Mouse (Mus musculus) cerebellum, adult 11-12 months (tissue): ENCODE measurements around the gene Car3.
"Not testable (repeated sequence)": the region's sequence is repeated elsewhere in the genome, so short reads cannot be mapped to it uniquely, and the experiment has no call there.

Experiments
- DNase-seq: peaks from one replicate; pipeline ENCODE4 v3.0.0; 2022

The Car3 gene

DNA sequence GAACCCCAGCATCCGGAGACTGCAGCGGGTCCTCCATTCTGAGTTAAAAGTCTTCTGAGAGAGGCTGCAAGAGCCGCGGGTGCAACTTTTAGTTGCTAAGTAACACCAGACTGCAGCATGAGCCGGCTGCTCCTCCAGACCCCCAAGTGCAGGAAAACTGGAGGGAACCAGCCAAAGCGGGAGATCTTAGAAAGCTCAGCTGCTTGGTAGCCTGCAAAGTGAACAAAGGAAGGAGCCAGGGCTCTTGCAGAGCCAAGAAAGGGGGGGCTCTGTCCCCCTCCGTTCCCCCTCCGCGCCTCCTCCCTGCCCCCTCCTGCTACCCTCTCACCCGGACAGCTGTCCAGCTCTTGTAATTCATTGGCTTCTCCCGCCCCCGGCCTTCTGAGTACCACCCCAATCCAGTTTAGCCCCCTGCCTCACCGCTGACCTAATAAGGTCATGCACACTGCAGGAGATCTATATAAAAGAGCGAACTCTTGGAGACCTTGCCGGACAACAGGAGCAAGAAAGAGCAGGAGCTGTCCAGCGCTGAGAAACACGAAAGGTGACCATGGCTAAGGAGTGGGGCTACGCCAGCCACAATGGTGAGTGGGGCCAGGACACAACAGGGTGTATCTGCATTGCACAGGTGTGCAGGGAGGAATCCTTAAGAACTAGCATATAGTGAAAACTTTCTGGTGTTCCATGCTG, at the start of gene Car3:
Gene Car3, plus strand, starts transcription at position 491 of the 690 bp plus-strand sequence.
- no peak for DNase-seq

DNA sequence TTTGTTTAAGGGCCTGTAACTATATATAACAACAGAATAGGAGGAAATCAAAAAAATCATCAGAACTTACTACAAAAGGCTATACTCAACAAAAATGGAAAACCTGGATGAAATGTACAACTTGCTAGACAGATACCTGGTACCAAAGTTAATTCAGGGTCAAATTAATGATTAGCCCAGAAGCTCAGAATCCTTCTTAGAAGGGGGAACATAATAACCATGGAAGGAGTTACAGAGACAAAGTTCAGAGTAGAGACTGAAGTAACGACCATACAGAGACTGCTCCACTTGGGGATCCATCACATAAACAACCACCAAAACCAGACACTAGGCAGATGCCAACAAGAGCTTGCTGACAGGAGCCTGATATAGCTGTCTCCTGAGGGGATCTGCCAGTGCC, 47.9 kb upstream of the Car3 start:
- not testable (repeated sequence) for DNase-seq

DNA sequence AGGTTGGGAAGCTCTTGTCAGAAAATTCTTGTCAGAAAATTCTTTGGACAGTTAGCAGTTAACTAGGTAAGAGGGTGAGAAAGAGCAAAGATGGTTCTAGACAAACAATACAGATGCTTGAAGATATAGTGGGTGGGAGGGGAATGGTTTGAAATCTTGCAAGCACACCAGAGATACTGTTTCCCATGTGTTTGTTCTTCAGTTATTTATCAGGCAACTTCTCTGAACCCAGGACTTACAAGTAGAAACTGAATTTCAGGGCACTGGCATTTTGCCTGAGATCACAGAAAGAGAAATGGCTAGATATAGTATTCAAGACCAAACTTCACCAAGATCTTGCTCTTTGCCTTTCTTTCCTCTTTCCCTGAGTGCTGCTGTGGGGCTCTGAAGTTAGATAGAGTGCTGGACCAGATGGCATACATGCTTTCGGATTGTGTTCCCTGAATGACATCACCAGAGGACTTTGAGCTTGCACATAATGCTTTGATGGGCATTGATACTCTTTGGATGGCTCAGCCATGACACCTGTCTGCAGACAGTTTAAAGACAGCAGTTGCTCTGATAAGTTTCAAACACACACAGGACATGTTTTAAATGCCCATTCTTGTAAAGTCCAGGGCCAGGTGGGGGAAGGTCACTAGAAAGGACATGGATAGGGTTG, 43.3 kb upstream of the Car3 start:
- no peak for DNase-seq

DNA sequence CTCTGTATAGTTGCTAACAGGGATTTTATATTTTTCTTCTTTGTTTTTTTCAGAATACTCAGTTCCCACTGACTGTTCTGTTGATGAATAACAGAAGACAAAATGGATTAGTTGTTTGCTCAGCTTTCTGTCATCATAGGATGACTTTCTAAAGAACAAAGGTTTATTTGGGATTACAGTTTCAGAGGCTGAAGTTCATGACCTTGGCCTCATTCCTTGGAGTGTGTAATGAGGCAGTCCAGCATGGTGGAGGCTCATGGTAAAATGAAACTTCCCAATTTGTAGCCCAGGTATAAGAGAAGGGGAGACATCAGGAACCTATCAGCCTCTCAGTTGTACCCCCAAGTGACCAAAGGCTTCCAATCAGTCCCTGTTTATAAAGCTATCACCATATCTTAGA, 34.4 kb upstream of the Car3 start:
- no peak for DNase-seq

DNA sequence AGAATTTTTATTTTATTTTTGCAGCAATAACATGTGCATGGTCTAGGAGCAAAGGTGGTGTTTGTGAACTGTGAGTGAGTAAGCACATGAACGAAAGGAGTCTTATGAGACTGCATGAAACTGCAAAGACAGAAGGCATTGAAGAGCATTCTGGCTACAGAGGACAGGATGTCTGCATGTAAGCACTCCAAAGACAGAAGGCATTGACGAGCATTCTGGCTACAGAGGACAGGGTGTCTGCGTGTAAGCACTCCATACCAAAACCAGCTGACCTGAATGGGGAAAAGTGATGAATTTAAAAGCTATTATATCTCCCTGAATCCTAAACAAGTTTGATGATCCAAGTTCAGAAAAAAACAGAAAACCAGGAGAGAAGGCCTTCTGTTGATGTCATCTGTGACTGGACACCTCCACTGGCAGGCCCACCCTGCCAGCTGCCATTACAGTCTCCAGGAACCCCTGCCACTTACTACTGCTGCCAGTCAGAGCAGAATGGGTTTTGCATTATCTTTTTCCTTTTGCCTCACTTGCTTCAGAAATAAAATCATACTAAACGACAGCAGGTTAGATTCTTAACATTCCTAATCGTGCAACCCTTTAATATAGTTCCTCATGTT, 32.0 kb upstream of the Car3 start:
- no peak for DNase-seq

DNA sequence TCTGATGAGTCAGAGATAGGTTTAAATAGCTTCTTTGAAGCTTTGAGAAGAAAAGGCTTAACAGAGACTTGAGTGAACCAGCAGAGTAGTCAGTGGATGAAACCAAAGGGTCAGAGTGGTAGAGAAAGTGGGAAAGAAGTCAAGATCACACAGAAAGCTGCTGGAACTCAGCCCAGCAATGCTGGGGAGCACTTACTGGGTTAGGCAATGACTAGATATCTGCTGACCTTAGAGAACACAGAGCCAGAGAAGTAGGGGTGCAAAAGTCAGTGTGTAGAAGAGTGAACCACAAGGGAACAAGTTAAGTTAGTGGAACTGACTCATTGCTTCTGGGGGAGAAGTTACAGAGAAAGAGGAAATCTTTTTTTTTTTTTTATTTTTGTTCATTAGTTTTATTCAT, 30.5 kb upstream of the Car3 start:
- DNase-seq = no peak

DNA sequence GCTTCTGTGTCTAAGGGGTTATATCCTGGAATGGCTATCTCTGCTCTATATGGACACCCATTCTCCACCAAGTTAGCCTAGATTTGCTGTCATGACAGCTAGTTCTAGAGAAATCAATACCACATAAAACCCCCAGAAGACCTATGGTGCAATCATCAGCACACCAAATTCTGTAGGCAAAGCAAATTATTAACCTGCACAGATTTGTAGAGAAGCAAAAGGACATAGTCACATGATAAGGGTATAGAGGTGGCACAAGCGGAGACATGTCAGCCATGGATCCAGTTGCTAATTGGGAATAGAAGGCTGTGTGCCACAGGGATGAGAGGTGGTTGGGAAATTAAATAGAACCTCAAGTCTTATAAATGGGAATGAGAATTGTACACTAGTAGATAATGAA, 24.4 kb upstream of the Car3 start:
- DNase-seq = no peak

DNA sequence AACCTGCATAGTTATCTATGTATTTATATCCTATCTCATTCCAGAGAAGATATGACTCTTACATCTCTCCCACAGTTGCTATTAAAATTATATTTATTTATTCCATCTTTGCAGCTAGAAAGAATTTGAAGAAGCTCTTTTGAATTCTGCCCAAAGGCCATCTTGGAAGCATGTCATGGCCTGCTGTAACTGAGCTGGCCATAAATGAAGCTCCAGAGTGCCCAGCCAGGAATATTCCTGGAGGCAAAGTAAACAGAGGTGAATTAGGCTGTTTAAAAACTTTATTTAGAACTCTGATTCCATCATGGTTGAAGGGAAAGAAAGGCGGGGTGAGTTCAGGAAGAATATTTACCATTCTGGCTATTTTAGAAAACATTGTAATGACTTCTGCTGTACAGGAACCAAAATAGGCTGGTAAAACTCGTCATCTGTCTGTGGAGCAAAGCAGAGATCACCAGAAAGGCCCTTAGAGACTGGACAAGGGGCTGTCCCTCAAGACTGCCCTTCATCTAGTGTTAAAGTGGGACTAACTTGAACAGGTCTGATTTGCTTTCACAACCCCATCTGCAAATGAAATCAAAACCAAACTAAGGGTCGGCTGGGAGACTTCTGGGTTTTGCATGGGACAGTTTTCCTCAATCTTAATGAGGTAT, 23.7 kb upstream of the Car3 start:
- DNase-seq = no peak

DNA sequence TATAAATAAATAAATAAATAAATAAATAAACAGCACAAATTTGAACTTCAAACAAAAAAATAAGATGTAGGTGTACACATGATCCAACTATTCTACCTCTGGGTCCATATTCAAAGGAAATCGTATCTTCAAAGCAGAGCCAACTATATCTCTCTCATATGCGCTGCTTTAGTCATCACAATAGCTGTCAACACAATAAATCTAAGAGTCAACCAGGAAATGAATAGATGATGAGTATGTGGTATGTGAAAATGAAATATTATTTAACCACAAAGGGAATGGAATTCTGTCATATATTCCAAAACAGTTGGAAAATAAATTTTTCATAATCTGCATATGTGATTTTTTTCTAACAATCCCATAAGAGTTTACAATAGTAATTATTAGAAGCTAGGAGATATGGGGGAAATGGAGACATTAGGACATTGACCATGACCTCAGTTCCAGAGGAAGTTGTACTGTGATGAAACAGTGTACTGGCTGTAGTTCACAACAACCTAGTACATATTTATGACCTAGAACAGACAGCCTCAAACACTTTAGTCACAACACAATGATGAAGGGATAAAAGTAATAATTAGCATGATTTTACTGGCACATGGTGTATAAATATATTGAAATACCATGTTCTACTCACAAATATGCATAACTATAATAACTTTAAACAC, 14.6 kb upstream of the Car3 start:
- no peak for DNase-seq

DNA sequence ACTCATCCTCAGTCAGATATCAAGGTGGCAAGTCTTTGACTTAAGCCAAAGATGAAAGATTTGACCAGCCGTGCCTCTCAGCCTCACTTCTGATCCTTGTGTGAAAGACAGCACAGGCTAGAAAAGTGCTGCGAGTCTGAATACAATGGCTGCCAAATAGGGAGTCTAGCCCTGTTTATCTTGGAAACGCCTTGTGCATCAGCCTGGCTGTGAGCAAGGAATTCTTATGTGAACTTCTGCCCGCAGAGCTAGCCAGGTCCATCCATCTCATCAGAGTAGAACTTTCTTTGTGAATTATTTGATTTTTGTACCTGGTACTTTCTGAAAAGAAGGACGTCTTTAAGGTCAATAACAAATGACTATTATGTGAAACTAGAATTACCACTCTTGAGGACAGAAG, 9.3 kb upstream of the Car3 start:
- DNase-seq = no peak

DNA sequence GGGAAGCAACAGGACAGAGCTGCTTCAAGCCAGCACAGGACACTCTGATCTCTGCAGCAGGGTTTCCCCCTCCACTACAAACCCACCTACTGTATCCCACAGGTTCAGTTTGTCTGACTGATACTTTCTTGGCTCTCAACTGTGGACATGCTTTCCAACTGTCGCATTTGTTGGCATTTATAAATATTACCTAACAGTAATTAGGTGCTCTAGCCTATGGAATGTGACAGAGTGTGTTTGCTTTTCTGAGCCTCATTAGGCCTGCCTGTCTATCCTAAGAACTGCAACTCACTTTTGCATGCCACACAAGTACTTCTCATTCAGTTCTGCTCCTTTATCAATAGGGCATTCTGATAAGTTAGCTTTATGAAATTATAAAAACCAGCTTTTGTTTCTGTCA, 8.9 kb upstream of the Car3 start:
- no peak for DNase-seq

DNA sequence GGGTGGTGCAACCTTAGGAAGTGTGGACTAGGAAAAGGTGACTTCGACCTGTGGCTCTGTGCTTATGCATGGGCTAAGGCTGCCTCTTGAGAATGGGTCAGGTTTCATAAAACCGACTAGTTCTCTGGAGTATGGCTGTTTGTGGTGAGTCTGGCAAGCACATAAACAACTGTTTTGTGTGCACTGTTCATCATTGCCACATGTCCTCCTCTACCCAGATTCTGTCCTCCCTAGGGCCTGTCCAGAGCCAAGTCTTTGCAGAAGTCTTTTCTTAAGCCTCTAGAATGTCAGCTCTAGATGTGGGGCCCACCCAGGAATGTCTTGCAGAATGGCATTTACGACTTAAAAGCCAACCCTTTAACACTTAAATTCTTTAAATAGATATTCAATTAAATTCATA, 5.4 kb upstream of the Car3 start:
- no peak for DNase-seq

DNA sequence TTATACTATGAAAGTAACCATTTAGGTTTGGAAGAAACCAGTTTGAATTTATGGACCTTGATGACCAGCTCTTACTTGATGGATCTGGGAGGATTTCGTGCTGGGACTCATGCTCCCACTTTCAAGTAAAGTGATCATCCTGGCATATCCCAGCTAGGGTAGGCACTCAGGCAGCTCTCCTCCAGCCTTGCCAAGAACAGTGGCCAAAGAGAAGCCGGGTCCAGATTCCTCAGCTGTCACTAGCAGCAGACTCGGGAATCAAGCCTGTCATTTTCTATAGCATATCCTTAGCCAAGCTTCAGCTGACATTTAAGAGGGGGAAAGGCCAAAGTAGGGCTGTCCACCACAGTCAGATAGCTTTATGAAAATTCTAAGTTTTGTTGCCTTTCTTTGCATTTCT, 3.0 kb upstream of the Car3 start:
- DNase-seq = no peak

DNA sequence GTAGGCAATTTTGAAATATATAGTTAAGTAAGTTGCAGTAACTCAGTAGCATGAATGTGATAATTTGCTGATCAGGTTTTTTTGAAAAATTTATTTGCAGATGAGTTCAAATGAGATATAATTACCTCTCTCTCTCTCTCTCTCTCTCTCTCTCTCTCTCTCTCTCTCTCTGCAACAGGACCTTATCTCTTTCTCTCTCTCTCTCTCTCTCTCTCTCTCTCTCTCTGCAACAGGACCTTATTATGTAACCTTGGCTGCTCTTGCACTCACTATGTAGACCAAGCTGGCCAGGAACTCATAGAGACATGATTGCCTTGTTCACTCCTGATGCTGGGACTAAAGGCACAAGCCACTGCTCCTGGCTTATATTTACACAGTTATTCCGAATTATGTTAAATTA, 2.1 kb upstream of the Car3 start:
- DNase-seq = no peak

DNA sequence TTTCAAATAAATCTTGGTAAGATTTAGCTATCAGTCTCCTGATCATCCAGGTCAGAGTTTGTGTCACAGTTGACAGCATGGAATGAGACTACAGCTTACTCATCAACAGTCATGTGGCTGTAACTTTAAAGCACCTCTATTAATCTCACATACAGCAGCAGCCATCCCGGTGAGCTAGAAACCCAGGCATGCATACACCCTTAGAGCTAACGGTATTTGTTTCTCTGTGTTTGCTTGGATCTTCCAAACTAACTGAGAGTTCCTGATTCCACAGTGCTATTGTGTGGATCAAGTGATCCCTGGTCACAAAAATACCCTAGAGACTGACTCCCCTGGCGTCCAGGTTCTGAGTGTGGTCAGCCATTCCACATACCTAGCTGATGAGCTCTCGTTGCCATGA, 1.5 kb upstream of the Car3 start:
- DNase-seq = no peak

DNA sequence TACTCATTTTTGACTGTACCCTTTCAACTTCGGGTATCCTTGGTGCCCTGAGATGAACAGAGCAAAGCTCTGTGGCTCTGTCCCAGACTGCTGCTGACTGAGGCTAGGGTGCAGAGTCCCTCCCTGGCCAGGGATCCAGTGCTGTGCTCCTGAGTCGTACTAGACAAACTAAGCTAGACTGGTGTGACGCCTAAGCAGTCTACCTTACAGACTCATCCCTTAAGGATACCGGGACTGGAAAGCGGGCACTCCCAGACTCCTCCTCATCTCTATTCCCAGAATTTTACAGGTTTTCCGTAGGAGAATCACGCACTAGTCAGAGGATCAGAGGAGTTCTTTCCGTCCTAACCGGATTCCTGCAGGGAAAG, 674 bp upstream of the Car3 start:
- DNase-seq = no peak

DNA sequence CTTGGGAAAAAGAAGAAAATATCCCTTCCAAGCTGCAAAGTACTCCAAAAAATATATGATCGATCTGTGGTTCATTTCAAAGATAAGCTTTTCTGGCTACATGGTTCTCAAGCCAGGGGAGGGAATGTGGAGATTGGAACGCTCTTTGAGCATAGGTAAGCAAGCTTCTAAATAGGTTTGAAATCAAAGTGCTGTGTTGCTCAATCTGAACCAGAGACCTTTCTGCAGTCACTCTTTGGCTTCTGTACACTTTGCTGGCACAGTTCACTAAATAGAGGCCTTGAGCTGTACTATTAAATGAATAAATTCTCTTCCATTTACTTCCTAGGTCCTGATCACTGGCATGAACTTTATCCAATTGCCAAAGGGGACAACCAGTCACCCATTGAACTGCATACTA, 610 bp downstream of the Car3 start:
- no peak for DNase-seq

DNA sequence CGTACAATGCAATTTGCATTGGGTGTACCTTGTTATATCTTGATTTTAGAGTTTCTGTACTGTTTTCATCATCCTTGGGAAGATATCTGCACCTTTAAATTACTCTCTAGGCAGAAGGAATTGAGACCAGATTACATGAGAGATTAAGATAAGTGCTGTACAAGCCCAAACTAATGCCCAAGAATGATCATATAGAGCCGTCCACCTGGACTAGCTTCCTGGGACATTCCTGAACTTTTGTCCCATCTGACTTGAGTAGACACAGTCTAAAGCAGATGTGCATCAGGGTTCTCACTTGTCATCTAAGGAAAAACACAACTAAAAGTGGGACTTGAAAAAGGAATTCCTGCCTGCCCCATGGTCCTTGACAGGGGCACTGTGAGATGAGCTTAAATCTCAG, 2.6 kb downstream of the Car3 start:
- DNase-seq = no peak

DNA sequence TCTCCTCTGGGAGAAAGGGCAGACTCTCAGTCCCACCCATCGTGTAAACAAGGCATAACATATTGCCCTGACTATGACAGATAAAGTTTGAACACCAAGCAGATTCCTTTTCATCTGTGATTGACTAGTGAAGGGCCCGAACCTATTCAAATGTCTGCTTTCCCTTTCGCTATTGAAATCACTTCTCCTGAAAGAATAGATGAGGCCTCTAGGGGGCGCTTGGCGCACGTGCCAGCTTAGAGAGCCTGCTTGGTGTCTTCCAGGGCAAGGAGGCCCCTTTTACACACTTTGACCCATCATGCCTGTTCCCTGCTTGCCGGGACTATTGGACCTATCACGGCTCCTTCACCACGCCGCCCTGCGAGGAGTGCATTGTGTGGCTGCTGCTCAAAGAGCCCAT, 6.5 kb downstream of the Car3 start:
- DNase-seq = peak; percentile 31

DNA sequence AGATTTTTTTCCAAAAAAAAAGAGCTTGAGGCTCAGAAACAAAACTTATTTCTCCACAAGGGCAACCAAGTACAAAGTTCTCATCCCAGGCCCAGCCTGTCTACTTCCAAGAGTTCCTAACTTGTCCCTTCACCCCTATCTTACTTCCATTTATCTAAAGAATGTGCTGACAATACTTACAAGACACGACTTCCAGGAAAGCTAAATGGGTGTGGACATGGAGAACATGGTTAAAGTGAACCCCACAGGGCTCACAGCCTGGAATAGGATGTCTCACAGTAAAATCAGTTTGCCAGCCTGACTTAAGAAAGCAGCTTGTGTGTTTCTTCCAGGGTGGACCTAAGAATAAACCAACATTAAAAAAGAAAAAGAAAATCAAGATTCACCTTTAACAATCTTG, 7.2 kb downstream of the Car3 start:
- no peak for DNase-seq

DNA sequence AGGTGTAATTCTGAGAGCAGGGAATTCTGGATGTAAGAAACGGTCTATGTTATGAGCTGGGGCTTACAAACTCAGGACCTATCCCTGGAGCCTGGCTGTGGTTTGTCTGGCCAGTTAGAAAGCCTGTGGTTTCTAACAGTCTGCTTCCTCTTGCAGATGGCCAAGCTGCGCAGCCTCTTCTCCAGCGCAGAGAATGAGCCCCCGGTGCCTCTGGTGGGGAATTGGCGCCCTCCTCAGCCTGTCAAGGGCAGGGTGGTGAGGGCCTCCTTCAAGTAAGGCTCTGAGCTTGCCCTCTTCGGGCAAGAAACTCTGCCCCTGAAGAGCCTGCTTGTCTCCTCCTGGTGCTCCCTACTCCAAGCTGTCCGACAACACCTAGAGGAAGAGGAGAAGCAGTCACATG, 8.1 kb downstream of the Car3 start:
- DNase-seq = no peak

DNA sequence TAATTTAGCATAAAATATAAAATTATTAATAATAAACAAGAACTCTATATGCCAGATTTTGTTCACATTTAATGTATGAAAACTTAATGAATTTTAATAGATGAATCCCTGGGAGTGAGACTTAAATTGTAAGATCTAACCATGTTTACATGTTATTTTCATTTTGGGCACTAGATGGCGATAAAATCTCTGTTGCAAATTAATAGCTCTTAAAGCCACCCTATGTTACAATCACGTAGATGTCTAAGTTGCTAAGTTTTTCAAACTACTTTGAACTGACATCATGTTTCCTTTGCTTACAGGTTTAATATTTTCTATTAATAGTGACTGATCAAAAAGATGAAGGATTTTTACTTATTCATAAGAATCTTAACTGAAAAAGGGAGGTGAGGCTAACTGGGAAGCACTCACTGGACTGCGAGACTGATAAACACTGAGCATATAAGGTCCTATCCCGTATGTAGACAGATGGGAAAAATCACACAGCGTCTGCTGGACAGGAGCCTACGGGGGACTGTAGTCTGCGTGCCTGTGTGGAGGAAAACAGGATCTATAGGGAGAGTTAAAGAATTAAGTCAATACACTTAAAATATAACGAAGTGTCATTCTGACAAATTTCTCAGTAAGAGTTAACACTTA, 11.2 kb downstream of the Car3 start:
- no peak for DNase-seq

DNA sequence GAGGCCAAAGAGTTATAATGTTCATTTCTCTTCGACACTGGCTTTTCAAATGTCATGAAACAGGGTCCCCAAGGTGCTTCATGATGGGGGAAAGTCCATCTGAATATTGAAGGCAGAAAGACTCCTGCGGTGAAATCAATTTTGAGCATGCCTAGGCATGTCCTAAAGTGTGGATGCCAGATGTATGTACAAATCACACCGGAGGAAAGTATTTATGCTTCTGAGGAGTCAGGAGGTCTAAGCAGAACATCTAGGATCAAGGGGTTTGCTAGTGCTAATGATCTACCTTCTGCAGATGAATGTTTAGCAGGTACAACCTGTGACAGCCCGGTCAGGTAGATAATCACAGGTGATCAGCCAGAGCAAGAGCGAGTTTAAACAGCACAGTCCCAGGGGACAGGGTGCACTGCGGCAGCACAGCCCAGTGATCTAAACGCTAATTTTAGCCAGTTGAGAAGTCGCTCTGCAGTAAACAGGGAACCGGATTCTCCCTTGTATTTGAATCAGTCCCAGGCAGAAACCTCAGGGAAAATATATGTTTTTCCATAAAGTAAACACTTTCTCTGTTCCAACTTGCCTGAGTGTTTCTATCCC, 13.1 kb downstream of the Car3 start:
- no peak for DNase-seq
